Mouse (Mus musculus) c-Kit-positive CD71-positive TER-119-positive erythroid progenitor cells, embryonic 14.5 days (primary cell): ENCODE data around the gene Rnf207.

Experiments
- DNase-seq: peaks from one replicate; pipeline ENCODE4 v3.0.0-alpha.2; 2013; ENCODE audit warnings: low spot score

The Rnf207 gene

GRCm38 (mm10) chr4:152272449-152273049 is 46.2 kb downstream of the Rnf207 start:
- DNase-seq: no peak

- no peak for DNase-seq
Observed at GRCm38 (mm10) chr4:152272006-152272405, 46.8 kb downstream of the Rnf207 start.

- DNase-seq: no peak
Observed at GRCm38 (mm10) chr4:152271334-152271733, 47.5 kb downstream of the Rnf207 start.

GRCm38 (mm10) chr4:152270599-152270998 is 48.2 kb downstream of the Rnf207 start:
- DNase-seq: no peak

GRCm38 (mm10) chr4:152269967-152270366 is 48.8 kb downstream of the Rnf207 start:
- no peak for DNase-seq

GRCm38 (mm10) chr4:152267748-152268369 is 50.9 kb downstream of the Rnf207 start:
- DNase-seq: no peak

- no peak for DNase-seq
Observed at GRCm38 (mm10) chr4:152266236-152266895, 52.4 kb downstream of the Rnf207 start.

GRCm38 (mm10) chr4:152265791-152266190 is 53.0 kb downstream of the Rnf207 start:
- DNase-seq: no peak

- DNase-seq: peak; percentile 30
Observed at GRCm38 (mm10) chr4:152264867-152265568, 53.8 kb downstream of the Rnf207 start.

- no peak for DNase-seq
Observed at GRCm38 (mm10) chr4:152264177-152264530, 54.6 kb downstream of the Rnf207 start.

- DNase-seq: peak; percentile 59
Observed at GRCm38 (mm10) chr4:152263512-152264176, 55.1 kb downstream of the Rnf207 start.

GRCm38 (mm10) chr4:152263089-152263488 is 55.7 kb downstream of the Rnf207 start:
- DNase-seq: peak; percentile 48

GRCm38 (mm10) chr4:152262187-152262586 is 56.6 kb downstream of the Rnf207 start:
- DNase-seq: no peak

- DNase-seq: no peak
Observed at GRCm38 (mm10) chr4:152260451-152260850, 58.3 kb downstream of the Rnf207 start.

- peak; percentile 42 for DNase-seq
Observed at GRCm38 (mm10) chr4:152257070-152257469, 61.7 kb downstream of the Rnf207 start.
